Mouse (Mus musculus) liver, postnatal 0 days (tissue): Measurements from ENCODE around the gene Fignl1. TPM values are rescaled to one million over a fixed set of nuclear protein-coding genes. Genes with fewer than 3 reads are reported as not detected.

Source experiments
- ATAC-seq: fragments of 200-750 bp; cut with Nextera tagmentation; 2 replicates; pipeline ENCODE4 v1.8.0; 2017; ENCODE audit warnings: mild to moderate bottlenecking, moderate library complexity
- DNase-seq: peaks from one replicate; pipeline ENCODE4 v3.0.0-alpha.2; 2016
- H3K27ac ChIP-seq: fragments of 300-500 bp; sonication (generic); 2 replicates; pipeline ENCODE4 v1.5.1; 2014; ENCODE audit warnings: antibody characterized with exemption, moderate library complexity, mild to moderate bottlenecking, low read depth
- H3K27me3 ChIP-seq: fragments of 300-500 bp; sonication (generic); 2 replicates; pipeline ENCODE4 v1.6.1; 2014; ENCODE audit warnings: low read length, control low read depth, mixed read lengths; ENCODE audit not compliant: insufficient read depth
- H3K36me3 ChIP-seq: fragments of 300-500 bp; sonication (generic); replicated peaks from 2 replicates; pipeline ENCODE4 v1.6.1; 2014; ENCODE audit warnings: mild to moderate bottlenecking, control low read depth, low read length, moderate library complexity, mixed read lengths; ENCODE audit not compliant: insufficient read depth
- H3K4me1 ChIP-seq: fragments of 300-500 bp; sonication (generic); 2 replicates; pipeline ENCODE4 v1.6.1; 2014; ENCODE audit warnings: antibody characterized with exemption, mild to moderate bottlenecking, control low read depth; ENCODE audit not compliant: insufficient read depth
- H3K4me2 ChIP-seq: fragments of 300-500 bp; sonication (generic); 2 replicates; pipeline ENCODE4 v1.6.1; 2014; ENCODE audit warnings: low read depth, mild to moderate bottlenecking, low read length, moderate library complexity, mixed read lengths
- H3K4me3 ChIP-seq: fragments of 300-500 bp; sonication (generic); 2 replicates; pipeline ENCODE4 v1.5.1; 2014; ENCODE audit warnings: low read depth, low read length
- H3K9ac ChIP-seq: fragments of 300-500 bp; sonication (generic); replicated peaks from 2 replicates; pipeline ENCODE4 v1.6.1; 2014; ENCODE audit warnings: mild to moderate bottlenecking, moderate library complexity
- H3K9me3 ChIP-seq: fragments of 300-500 bp; sonication (generic); 2 replicates; pipeline ENCODE4 v1.6.1; 2016; ENCODE audit warnings: mild to moderate bottlenecking, control low read depth, low read length, mixed read lengths
- CTCF ChIP-seq: sonication (generic); IDR thresholded peaks from 2 replicates; pipeline ENCODE4 v1.5.1; 2016; ENCODE audit warnings: antibody characterized with exemption, low read depth
- EP300 ChIP-seq: IDR thresholded peaks from 2 replicates; pipeline ENCODE4 v1.6.1; 2016; ENCODE audit warnings: antibody characterized with exemption, low read depth, mild to moderate bottlenecking
- WGBS: fragments of 180-500 bp; shearing (Covaris S2); extraction: QIAGEN DNeasy Blood & Tissue Kit; methylation state at CpG from one replicate; pipeline ENCODE4 v1.1.7; 2014; ENCODE audit not compliant: insufficient replicate concordance; 5-methylcytosine and 5-hydroxymethylcytosine counted together
- polyA plus RNA-seq: library from polyadenylated mRNA; unstranded; fragments of >200 nt; fragmentation: Nextera tagmentation; extraction: Ambion mirVana; gene quantifications from 2 replicates; pipeline ENCODE4 v1.2.1, GENCODE M21; 2015

Gene Fignl1
- polyA plus RNA-seq, 1 experiment from 2014 or later, result 31.2 TPM

DNA sequence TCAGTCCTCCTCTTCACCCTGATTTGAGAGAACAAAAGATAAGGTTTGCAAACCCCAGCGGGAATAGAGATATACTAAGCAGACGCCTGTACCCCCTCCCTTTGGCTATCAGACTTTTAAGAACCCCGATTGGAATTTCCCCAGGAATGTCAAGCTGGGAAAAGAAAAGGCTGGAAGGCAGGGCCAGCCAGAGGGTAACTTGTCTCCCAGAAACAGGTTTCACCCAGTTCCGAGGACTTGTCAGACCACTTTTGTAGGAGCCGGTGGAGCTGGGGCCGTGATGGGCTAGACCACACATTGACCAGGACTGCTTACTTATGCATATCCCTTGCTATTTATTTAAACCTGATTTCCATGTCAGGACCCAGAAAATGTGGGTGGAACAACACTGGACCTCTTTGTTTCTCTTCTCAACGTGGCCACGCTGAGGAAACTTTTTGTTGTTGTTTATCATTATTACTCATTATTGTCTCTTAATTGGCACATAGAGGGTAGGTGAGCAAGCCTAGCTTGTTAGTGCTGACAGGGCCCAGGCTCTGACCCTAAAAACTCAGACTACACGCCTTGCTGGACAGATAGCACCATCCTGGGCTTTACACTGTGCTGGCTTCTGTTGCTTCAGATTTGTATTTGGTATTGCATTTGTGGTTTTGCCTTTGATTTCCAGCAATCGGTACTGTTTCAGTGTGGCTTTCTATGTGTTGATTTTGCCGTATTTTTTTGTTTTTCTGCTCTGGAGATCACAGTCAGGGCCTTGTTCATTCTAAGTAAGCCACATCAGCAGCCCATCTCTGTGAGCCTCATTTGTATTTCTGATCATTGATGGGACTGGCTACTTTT is 20.6 kb upstream of the Fignl1 start:
- WGBS, result 58% methylated on average over 11 of the region's 11 CpGs
- TF ChIP-seq EP300, result no peak
- no peak for TF ChIP-seq CTCF
- H3K27ac ChIP-seq, result no peak overlapping the region
- ATAC-seq (no peak), DNase-seq (no peak)
- no peak overlapping the region for H3K4me2 ChIP-seq
- no peaks in the 10 kb centered on the region for H3K36me3 ChIP-seq
- peaks cover 19% of the 10 kb centered on the region for H3K4me1 ChIP-seq
- H3K9ac ChIP-seq, result no peak overlapping the region
- no peak overlapping the region for H3K4me3 ChIP-seq
- H3K27me3 ChIP-seq, result 0 out of 2 replicates have a peak, but pooled peaks cover 3% of the 10 kb centered on the region
- no peaks in the 10 kb centered on the region for H3K9me3 ChIP-seq

GRCm38 (mm10) chr11:11828761-11829160 is 20.0 kb upstream of the Fignl1 start:
- Histone ChIP-seq H3K27ac (no peak overlapping the region), H3K4me1 (peaks cover 15% of the 10 kb centered on the region), H3K4me2 (no peak overlapping the region), H3K9me3 (no peaks in the 10 kb centered on the region), H3K4me3 (no peak overlapping the region), H3K36me3 (no peaks in the 10 kb centered on the region), H3K27me3 (0 out of 2 replicates have a peak, but pooled peaks cover 3% of the 10 kb centered on the region), H3K9ac (no peak overlapping the region)
- ATAC-seq (no peak), DNase-seq (no peak)
- 43% methylated on average over 6 of the region's 6 CpGs for WGBS
- TF ChIP-seq EP300 (no peak), CTCF (no peak)

GRCm38 (mm10) chr11:11828251-11828650 is 19.5 kb upstream of the Fignl1 start:
- Histone ChIP-seq H3K27me3 (0 out of 2 replicates have a peak, but pooled peaks cover 3% of the 10 kb centered on the region), H3K9ac (no peak overlapping the region), H3K9me3 (no peaks in the 10 kb centered on the region), H3K27ac (no peak overlapping the region), H3K4me1 (peaks cover 14% of the 10 kb centered on the region), H3K4me2 (no peak overlapping the region), H3K36me3 (no peaks in the 10 kb centered on the region), H3K4me3 (no peak overlapping the region)
- 51% methylated on average over 5 of the region's 5 CpGs for WGBS
- ATAC-seq (no peak), DNase-seq (no peak)
- TF ChIP-seq EP300, result no peak
- TF ChIP-seq CTCF, result no peak

DNA sequence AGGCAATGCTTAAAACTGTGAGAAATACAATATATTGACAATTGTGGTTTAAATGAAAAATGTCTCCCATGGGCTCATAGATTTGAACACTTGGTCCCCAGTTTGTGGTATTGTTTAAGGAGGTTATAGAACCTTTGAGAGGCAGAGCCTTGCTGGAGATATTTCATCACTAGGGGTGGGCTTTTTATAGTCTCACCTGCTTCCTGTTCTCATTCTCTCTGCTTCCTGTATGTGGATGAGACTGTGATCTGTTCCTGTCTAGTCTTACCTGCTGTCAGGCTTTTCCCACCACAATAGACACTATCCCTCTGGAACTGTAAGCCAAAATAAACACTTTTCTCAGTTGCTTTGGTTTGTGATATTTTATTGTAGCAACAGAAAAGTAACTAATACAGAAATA is 17.7 kb upstream of the Fignl1 start:
- Histone ChIP-seq H3K4me2 (no peak overlapping the region), H3K4me1 (peaks cover 14% of the 10 kb centered on the region), H3K4me3 (no peak overlapping the region), H3K36me3 (no peaks in the 10 kb centered on the region), H3K9ac (no peak overlapping the region), H3K27ac (no peak overlapping the region), H3K27me3 (0 out of 2 replicates have a peak, but pooled peaks cover 3% of the 10 kb centered on the region), H3K9me3 (no peaks in the 10 kb centered on the region)
- DNase-seq (no peak), ATAC-seq (no peak)
- no peak for TF ChIP-seq EP300
- no peak for TF ChIP-seq CTCF

- WGBS, result 69% methylated on average over 6 of the region's 6 CpGs
- DNase-seq (no peak), ATAC-seq (no peak)
- H3K4me1 ChIP-seq, result peaks cover 18% of the 10 kb centered on the region
- no peak overlapping the region for H3K4me3 ChIP-seq
- H3K9me3 ChIP-seq, result no peaks in the 10 kb centered on the region
- no peak overlapping the region for H3K4me2 ChIP-seq
- no peak overlapping the region for H3K27ac ChIP-seq
- no peak for TF ChIP-seq CTCF
- TF ChIP-seq EP300, result no peak
- H3K9ac ChIP-seq, result no peak overlapping the region
- H3K27me3 ChIP-seq, result 0 out of 2 replicates have a peak, but pooled peaks cover 3% of the 10 kb centered on the region
- H3K36me3 ChIP-seq, result no peaks in the 10 kb centered on the region
Measured at GRCm38 (mm10) chr11:11825670-11826069, 16.9 kb upstream of the Fignl1 start.

- Histone ChIP-seq H3K9ac (no peak overlapping the region), H3K36me3 (no peaks in the 10 kb centered on the region), H3K27me3 (0 out of 2 replicates have a peak, but pooled peaks cover 3% of the 10 kb centered on the region), H3K27ac (no peak overlapping the region), H3K4me3 (no peak overlapping the region), H3K4me2 (no peak overlapping the region), H3K4me1 (peaks cover 20% of the 10 kb centered on the region), H3K9me3 (no peaks in the 10 kb centered on the region)
- WGBS, result 77% methylated on average over 3 of the region's 3 CpGs
- DNase-seq (no peak), ATAC-seq (no peak)
- TF ChIP-seq EP300 (no peak), CTCF (no peak)
Measured at GRCm38 (mm10) chr11:11824970-11825635, 16.3 kb upstream of the Fignl1 start.
